Mouse (Mus musculus): ENCODE measurements around the gene H3f3a.

- TF ChIP-seq CTCF (IDR thresholded peaks at IDR 0.05; ENCODE audit: low read depth) (no peak), EP300 (IDR thresholded peaks at IDR 0.05; ENCODE audit: low read depth) (no peak)
Observed at GRCm38 (mm10) chr1:180781250-180781649, 32.5 kb downstream of the H3f3a start.

All from liver, embryonic 14.5 days (tissue).